Mouse (Mus musculus): ENCODE data around the gene Olfr323. TPM values are rescaled to one million over a fixed set of nuclear protein-coding genes. Genes with fewer than 3 reads are reported as not detected.

Olfr323 gene
- not detected in 2 replicates for polyA plus RNA-seq (2015; fragmentation: Nextera tagmentation; extraction: Ambion mirVana)

GRCm38 (mm10) chr11:58630401-58630800 lies at the start of gene Olfr323:
Olfr323 (minus strand) TSS chr11:58630501.
- ATAC-seq = no peak
- Histone ChIP-seq H3K4me3 (ENCODE audit: low read length) (no peak within 1 kb of the TSS), H3K4me1 (ENCODE audit: control insufficient read depth, insufficient read depth, low read depth, low read length) (no peaks in the 10 kb centered on the region), H3K9ac (ENCODE audit: low read depth, low read length) (no peak within 1 kb of the TSS), H3K27me3 (replicated peaks; ENCODE audit: control insufficient read depth, insufficient read depth, low read length) (no peaks in the 10 kb centered on the region), H3K4me2 (ENCODE audit: low read length) (no peak within 1 kb of the TSS), H3K27ac (ENCODE audit: low read depth, low read length) (no peak within 1 kb of the TSS), H3K9me3 (ENCODE audit: control insufficient read depth, low read length) (no peaks in the 10 kb centered on the region), H3K36me3 (ENCODE audit: control insufficient read depth, insufficient read depth, low read length) (no peaks in the 10 kb centered on the region)
- 75% methylated on average over 5 of the region's 5 CpGs for WGBS

- no peaks in the 10 kb centered on the region for H3K36me3 ChIP-seq (ENCODE audit: control insufficient read depth, insufficient read depth, low read length)
- H3K27me3 ChIP-seq (replicated peaks; ENCODE audit: control insufficient read depth, insufficient read depth, low read length) = no peaks in the 10 kb centered on the region
- H3K4me2 ChIP-seq (ENCODE audit: low read length) = no peak overlapping the region
- H3K4me1 ChIP-seq (ENCODE audit: control insufficient read depth, insufficient read depth, low read depth, low read length) = no peaks in the 10 kb centered on the region
- no peaks in the 10 kb centered on the region for H3K9me3 ChIP-seq (ENCODE audit: control insufficient read depth, low read length)
- no peak overlapping the region for H3K9ac ChIP-seq (ENCODE audit: low read depth, low read length)
- H3K27ac ChIP-seq (ENCODE audit: low read depth, low read length) = no peak overlapping the region
- WGBS = 49% methylated on average over 4 of the region's 4 CpGs
- no peak for ATAC-seq
- H3K4me3 ChIP-seq (ENCODE audit: low read length) = no peak overlapping the region
Measured at GRCm38 (mm10) chr11:58671825-58672224, 41.5 kb upstream of the Olfr323 start.

DNA sequence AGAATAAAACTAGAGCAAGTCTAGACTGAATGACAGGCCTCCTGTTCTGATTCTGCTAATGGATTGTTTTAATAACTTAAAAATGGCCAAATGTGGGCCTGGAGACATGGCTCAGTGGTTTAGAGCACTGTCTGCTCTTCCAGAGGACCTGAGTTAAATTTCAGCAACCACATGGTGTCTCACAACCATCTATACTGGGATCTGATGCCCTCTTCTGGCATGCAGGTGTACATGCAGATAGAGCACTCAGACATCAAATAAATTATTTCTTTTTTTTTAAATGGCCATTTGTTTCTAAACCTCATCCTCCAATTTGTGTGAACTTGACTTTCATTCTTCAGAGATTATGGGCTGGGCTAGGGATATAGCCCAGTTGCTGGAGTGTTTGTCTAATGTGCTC lies 39.0 kb upstream of the Olfr323 start:
- H3K4me1 ChIP-seq (ENCODE audit: control insufficient read depth, insufficient read depth, low read depth, low read length) = no peaks in the 10 kb centered on the region
- H3K9me3 ChIP-seq (ENCODE audit: control insufficient read depth, low read length) = no peaks in the 10 kb centered on the region
- no peak overlapping the region for H3K4me2 ChIP-seq (ENCODE audit: low read length)
- H3K27ac ChIP-seq (ENCODE audit: low read depth, low read length) = no peak overlapping the region
- ATAC-seq = no peak
- no peaks in the 10 kb centered on the region for H3K27me3 ChIP-seq (replicated peaks; ENCODE audit: control insufficient read depth, insufficient read depth, low read length)
- no peaks in the 10 kb centered on the region for H3K36me3 ChIP-seq (ENCODE audit: control insufficient read depth, insufficient read depth, low read length)
- H3K4me3 ChIP-seq (ENCODE audit: low read length) = no peak overlapping the region
- H3K9ac ChIP-seq (ENCODE audit: low read depth, low read length) = no peak overlapping the region

DNA sequence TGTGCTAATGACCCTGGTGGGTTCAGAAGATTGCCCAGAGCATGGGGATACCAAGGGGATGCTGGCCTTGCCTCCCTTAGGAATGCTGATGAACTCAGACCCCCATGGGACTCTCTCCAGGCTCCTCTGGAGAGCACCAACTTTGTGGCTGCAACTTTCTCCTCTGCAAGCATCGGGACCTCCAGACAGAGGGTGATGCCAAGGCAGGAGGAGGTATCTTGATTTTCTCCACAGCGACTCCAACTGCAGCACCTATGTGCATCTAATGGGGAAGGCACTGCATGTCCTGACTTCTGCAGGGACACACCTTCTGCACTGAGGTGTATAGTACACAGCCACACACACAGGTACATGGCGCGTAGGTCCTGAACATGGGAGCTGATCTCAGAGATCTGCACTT lies 28.3 kb upstream of the Olfr323 start, which contains the start of gene Olfr322:
Gene Olfr322, plus strand, starts transcription at position 187 of the 400 bp plus-strand sequence.
- WGBS = 87% methylated on average over 4 of the region's 4 CpGs
- ATAC-seq = no peak

GRCm38 (mm10) chr11:58655151-58655550 lies 24.9 kb upstream of the Olfr323 start:
- no peak for ATAC-seq
- Histone ChIP-seq H3K4me1 (ENCODE audit: control insufficient read depth, insufficient read depth, low read depth, low read length) (no peaks in the 10 kb centered on the region), H3K9me3 (ENCODE audit: control insufficient read depth, low read length) (no peaks in the 10 kb centered on the region), H3K27ac (ENCODE audit: low read depth, low read length) (no peak overlapping the region), H3K4me3 (ENCODE audit: low read length) (no peak overlapping the region), H3K27me3 (replicated peaks; ENCODE audit: control insufficient read depth, insufficient read depth, low read length) (no peaks in the 10 kb centered on the region), H3K4me2 (ENCODE audit: low read length) (no peak overlapping the region), H3K9ac (ENCODE audit: low read depth, low read length) (no peak overlapping the region), H3K36me3 (ENCODE audit: control insufficient read depth, insufficient read depth, low read length) (no peaks in the 10 kb centered on the region)
- WGBS = 89% methylated on average over 3 of the region's 3 CpGs

More for the DNA sequence above, 28.3 kb upstream of the Olfr323 start, which contains the start of gene Olfr322:
- Histone ChIP-seq H3K4me2 (ENCODE audit: low read length) (no peak within 1 kb of the TSS), H3K36me3 (ENCODE audit: control insufficient read depth, insufficient read depth, low read length) (no peaks in the 10 kb centered on the region), H3K27me3 (replicated peaks; ENCODE audit: control insufficient read depth, insufficient read depth, low read length) (no peaks in the 10 kb centered on the region), H3K9me3 (ENCODE audit: control insufficient read depth, low read length) (no peaks in the 10 kb centered on the region), H3K27ac (ENCODE audit: low read depth, low read length) (no peak within 1 kb of the TSS), H3K9ac (ENCODE audit: low read depth, low read length) (no peak within 1 kb of the TSS), H3K4me3 (ENCODE audit: low read length) (no peak within 1 kb of the TSS), H3K4me1 (ENCODE audit: control insufficient read depth, insufficient read depth, low read depth, low read length) (no peaks in the 10 kb centered on the region)

DNA sequence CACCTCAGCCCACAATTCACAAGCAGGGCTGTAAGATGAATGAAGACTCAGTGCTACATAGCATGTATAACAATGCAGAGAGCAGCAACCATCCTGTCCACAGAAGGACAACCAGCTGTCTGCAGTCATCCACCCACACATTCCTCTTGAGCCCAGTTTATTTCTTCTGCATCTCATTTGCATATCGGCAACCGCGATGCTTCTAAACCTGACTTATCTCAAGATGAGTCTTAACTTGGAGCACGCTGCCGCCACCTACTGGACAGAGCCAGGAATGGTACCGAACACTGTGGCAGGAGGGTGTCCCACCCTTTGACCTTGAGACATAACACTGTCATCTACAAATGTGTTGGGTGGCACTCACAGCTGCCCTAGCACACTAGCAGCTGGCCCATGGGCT lies 13.0 kb upstream of the Olfr323 start:
- no peak for ATAC-seq
- Histone ChIP-seq H3K27me3 (replicated peaks; ENCODE audit: control insufficient read depth, insufficient read depth, low read length) (peaks cover 5% of the 10 kb centered on the region; the same call in 1 of the 2 replicates), H3K9ac (ENCODE audit: low read depth, low read length) (no peak overlapping the region), H3K4me3 (ENCODE audit: low read length) (no peak overlapping the region), H3K9me3 (ENCODE audit: control insufficient read depth, low read length) (no peaks in the 10 kb centered on the region), H3K27ac (ENCODE audit: low read depth, low read length) (no peak overlapping the region), H3K4me1 (ENCODE audit: control insufficient read depth, insufficient read depth, low read depth, low read length) (peaks cover 5% of the 10 kb centered on the region), H3K4me2 (ENCODE audit: low read length) (no peak overlapping the region), H3K36me3 (ENCODE audit: control insufficient read depth, insufficient read depth, low read length) (no peaks in the 10 kb centered on the region)
- WGBS = 37% methylated on average over 6 of the region's 6 CpGs

GRCm38 (mm10) chr11:58641638-58642358 lies 11.5 kb upstream of the Olfr323 start:
- 88% methylated on average over 13 of the region's 13 CpGs for WGBS
- no peak overlapping the region for H3K4me2 ChIP-seq (ENCODE audit: low read length)
- H3K27ac ChIP-seq (ENCODE audit: low read depth, low read length) = no peak overlapping the region
- no peak overlapping the region for H3K9ac ChIP-seq (ENCODE audit: low read depth, low read length)
- H3K4me1 ChIP-seq (ENCODE audit: control insufficient read depth, insufficient read depth, low read depth, low read length) = peaks cover 5% of the 10 kb centered on the region
- peaks cover 5% of the 10 kb centered on the region; the same call in 1 of the 2 replicates for H3K27me3 ChIP-seq (replicated peaks; ENCODE audit: control insufficient read depth, insufficient read depth, low read length)
- H3K4me3 ChIP-seq (ENCODE audit: low read length) = no peak overlapping the region
- no peaks in the 10 kb centered on the region for H3K36me3 ChIP-seq (ENCODE audit: control insufficient read depth, insufficient read depth, low read length)
- no peaks in the 10 kb centered on the region for H3K9me3 ChIP-seq (ENCODE audit: control insufficient read depth, low read length)
- no peak for ATAC-seq

DNA sequence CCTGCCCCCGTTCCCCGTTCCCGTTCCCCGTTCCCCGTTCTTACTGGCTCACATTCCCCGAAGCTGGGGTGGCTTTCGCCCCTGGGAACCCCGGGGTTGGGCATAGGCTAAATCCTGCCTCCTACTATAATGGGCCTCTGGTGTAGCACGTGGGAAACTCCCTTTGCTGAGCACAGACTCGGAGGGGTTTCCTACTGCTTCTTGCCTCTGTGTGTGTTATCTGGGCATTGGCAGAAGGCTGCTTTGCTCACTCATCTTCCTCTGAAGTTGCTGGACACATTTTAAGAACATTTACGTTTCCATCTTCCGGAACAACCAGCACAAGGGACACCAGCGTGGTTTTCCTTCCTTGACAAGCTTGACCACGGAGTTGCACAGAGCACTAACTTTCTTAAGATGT lies 10.8 kb upstream of the Olfr323 start:
- no peak for ATAC-seq
- Histone ChIP-seq H3K36me3 (ENCODE audit: control insufficient read depth, insufficient read depth, low read length) (no peaks in the 10 kb centered on the region), H3K4me1 (ENCODE audit: control insufficient read depth, insufficient read depth, low read depth, low read length) (peaks cover 5% of the 10 kb centered on the region), H3K9me3 (ENCODE audit: control insufficient read depth, low read length) (no peaks in the 10 kb centered on the region), H3K4me3 (ENCODE audit: low read length) (peak overlapping the region; percentile 52), H3K9ac (ENCODE audit: low read depth, low read length) (peak overlapping the region; percentile 58; the same call in 1 of the 2 replicates), H3K27ac (ENCODE audit: low read depth, low read length) (no peak overlapping the region), H3K4me2 (ENCODE audit: low read length) (peak overlapping the region; percentile 98), H3K27me3 (replicated peaks; ENCODE audit: control insufficient read depth, insufficient read depth, low read length) (peaks cover 5% of the 10 kb centered on the region; the same call in 1 of the 2 replicates)
- WGBS = 26% methylated on average over 14 of the region's 14 CpGs

GRCm38 (mm10) chr11:58640272-58640867 lies 10.1 kb upstream of the Olfr323 start, which contains the start of gene Trim58:
Trim58 (plus strand) TSS chr11:58640465.
- ATAC-seq = peak; percentile 74
- peak within 1 kb of the TSS; percentile 58 for H3K9ac ChIP-seq (ENCODE audit: low read depth, low read length)
- H3K9me3 ChIP-seq (ENCODE audit: control insufficient read depth, low read length) = no peaks in the 10 kb centered on the region
- no peaks in the 10 kb centered on the region for H3K36me3 ChIP-seq (ENCODE audit: control insufficient read depth, insufficient read depth, low read length)
- peak within 1 kb of the TSS; percentile 98 for H3K4me2 ChIP-seq (ENCODE audit: low read length)
- H3K27ac ChIP-seq (ENCODE audit: low read depth, low read length) = no peak within 1 kb of the TSS
- 3% methylated on average over 34 of the region's 34 CpGs for WGBS
- peaks cover 5% of the 10 kb centered on the region; the same call in 1 of the 2 replicates for H3K27me3 ChIP-seq (replicated peaks; ENCODE audit: control insufficient read depth, insufficient read depth, low read length)
- peaks cover 5% of the 10 kb centered on the region for H3K4me1 ChIP-seq (ENCODE audit: control insufficient read depth, insufficient read depth, low read depth, low read length)
- peak within 1 kb of the TSS; percentile 52 for H3K4me3 ChIP-seq (ENCODE audit: low read length)
